Mouse (Mus musculus) gastrocnemius, postnatal 36 days (tissue): Measurements from ENCODE around the gene Slc44a3. TPM values are rescaled to one million over a fixed set of nuclear protein-coding genes. Genes with fewer than 3 reads are reported as not detected.

Experiments
- DNase-seq, 2 experiments: peaks; one replicate each; pipeline ENCODE4 v3.0.0; 2022
- intact Hi-C: fragments of 180-260 bp; cut with DNase I; formaldehyde crosslinking; loops from one replicate; pipeline ENCODE4 v1.15.1; 2025
- total RNA-seq, 2 experiments: library from RNA; stranded (reverse); gene quantifications; 2 replicates each; pipeline ENCODE4 v1.2.3; 2021

Gene Slc44a3
- total RNA-seq, 2 experiments from 2014 or later = not detected

GRCm38 (mm10) chr3:121433968-121434533 is 98.2 kb downstream of the Slc44a3 start:
- DNase-seq = no peak
- intact Hi-C loops = no loop called here

DNA sequence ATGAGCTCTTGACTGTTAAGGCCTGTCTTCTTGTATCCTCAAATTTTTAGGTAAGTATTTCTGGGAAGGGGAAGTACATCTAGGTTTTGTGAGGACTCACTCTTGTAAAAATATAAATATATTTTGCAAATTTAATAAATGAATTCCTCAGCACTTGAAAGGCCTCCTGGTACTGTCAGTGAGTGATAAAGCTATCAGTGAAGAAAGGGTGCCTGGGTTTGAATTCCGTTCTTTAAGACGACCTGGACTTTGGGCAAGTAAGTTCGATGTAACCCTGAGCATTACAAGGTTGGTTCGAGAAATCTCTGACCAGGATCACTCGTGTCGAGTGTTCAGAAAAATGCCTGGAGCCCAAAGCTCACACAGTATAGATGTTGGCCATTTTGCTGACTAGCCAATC is 98.8 kb downstream of the Slc44a3 start:
- no peak for DNase-seq
- intact Hi-C loops = no loop called here

DNA sequence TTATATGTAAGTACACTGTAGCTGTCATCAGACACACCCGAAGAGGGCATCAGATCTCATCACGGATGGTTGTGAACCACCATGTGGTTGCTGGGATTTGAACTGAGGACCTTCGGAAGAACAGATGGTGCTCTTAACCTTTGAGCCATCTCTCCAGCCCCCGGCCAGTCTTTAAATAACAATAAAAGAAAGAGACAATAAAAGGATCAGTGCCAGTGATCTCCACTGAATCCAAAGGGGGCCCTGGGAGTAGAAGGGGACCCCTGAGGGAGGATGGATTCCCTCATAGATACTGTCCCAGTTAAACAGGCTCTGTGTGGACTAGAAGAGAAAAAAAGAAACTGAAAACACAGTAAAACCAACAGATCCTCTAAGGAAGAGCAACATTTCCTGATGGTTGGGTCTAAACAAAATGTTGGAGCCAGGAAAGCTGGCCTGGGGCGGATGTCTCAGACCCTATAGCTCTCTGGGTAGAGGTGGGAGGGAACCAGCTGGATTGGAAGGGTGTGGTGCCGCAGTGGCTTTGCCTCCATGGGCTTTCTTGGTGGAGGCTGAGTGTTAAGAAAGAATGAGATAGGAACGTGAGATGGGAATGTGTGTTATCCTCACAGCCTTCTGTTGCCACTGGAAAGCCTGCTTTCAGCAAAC is 101.8 kb downstream of the Slc44a3 start:
- intact Hi-C loops = no loop called here
- DNase-seq = no peak

DNA sequence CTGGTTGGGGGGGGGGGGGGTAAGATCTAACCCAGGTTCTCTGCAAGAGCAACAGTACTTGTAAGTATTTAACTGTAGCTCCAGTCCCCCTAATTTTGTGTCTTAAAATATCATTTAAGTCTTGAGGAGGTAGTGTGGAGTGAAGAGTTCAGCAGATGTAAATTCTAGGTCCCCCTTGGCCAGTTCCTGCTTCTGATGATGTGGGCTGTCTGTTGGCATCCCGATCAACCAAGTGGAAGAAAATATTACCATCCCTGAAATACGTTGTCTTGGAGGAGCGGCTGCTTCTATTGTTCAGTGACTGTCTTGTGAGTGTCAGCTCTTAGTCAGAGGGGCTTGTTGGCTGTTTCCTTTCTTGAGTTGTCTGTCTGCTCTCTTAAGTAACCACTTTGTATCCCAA is 102.7 kb downstream of the Slc44a3 start:
- intact Hi-C loops = loop anchor here (5.0 kb wide), 2 partner anchors 63 to 122 kb away; no protein-coding TSS in a partner anchor
- DNase-seq = no peak

- intact Hi-C loops = loop anchor here (5.0 kb wide), 2 partner anchors 64 to 121 kb away; no protein-coding TSS in a partner anchor
These were observed 103.4 kb downstream of the Slc44a3 start for GRCm38 (mm10) chr3:121428696-121429259.

DNA sequence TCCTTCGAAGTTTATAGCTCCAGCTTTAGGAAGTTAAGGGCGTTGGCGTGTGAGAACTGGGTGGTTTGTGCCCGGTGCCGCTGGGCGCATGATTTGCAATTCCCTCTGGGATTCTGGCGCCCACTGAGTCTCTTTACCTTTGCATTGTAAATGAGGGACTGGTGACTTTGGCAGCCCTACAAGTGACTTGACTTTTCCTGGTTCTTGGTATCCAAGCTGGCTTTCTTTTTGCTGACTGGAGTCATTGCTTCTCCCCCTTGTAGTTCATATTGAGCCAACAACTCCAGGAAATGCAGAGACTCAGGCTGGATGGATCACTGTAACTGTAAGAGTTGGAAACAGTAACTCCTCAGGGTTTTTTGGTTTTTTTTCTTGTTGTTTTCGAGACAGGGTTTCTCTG is 104.0 kb downstream of the Slc44a3 start:
- no peak for DNase-seq
- intact Hi-C loops = loop anchor here (5.0 kb wide), 2 partner anchors 64 to 121 kb away; no protein-coding TSS in a partner anchor

More at GRCm38 (mm10) chr3:121428696-121429259, 103.4 kb downstream of the Slc44a3 start:
- no peak for DNase-seq

DNA sequence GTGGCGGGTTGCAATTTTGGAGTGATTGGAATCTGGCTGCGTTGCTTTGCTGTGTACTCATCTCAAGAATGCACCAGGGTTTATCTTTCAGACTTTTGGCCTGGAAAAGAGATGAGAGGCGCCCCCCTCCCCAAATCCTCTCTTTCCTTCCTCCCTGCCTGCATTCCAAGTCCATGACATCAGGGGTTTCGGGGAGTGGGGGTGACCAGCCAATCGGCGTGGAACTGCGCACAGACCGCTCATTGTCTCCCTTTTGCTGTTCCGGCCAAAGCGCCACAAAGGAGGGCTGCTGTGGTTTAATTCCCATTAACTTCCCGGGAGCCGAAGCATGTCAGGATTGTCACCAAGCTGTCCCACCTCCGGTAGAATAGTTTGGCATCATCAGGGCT is 104.7 kb downstream of the Slc44a3 start:
- peak; percentile 50 to 51 for DNase-seq
- intact Hi-C loops = loop anchor here (5.0 kb wide), 2 partner anchors 65 to 120 kb away; no protein-coding TSS in a partner anchor

DNA sequence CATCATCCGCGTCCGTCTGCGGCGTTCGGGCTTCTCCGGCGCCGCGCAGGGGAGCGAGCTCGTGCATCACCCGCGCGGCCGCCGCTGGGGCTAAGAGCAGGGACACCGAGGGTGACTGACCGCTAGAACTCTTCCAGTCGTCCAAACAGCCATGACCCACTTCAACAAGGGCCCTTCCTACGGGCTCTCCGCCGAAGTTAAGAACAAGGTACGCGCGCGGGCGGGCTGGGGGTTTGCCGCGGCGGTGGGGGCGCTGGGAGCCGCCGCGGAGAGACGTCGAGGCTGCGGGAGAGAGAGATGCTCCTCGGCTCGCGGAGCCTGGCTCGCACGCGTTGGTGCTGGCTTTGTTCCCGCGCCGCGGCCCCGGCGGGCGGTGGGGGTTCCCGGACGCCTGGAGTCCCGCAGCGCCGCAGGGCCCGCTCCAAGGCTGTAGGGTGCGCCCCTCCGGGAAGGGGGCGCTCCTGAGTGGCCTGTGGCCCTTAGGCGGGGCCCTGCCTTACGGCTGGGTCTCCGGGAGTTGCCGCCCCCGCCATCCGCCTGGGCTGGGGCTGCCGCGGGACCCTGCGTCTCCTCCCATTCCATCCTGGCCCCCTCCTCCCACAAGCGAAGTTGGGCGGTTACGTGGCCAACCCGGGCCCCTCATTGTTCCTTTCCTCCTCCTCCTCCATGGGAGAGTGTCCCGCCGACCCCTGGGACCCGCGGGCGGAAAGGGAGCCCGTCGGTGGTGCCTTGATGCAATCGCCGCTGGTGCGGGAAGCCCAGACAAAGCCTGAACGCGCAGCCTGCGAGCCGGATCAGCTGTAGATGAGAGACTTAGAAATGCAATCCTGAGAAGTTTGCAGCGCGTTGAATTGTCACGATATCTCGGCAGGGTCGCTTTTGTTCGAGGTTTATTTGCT is 105.3 kb downstream of the Slc44a3 start:
- intact Hi-C loops = loop anchor here (5.0 kb wide), 2 partner anchors 65 to 120 kb away; no protein-coding TSS in a partner anchor
- DNase-seq = peak; percentile 72 to 73

GRCm38 (mm10) chr3:121425861-121426620 is 106.2 kb downstream of the Slc44a3 start, which contains the start of gene Cnn3:
Gene Cnn3 (plus strand): TSS chr3:121426497.
- intact Hi-C loops = loop anchor here (5.0 kb wide), 2 partner anchors 66 to 119 kb away; no protein-coding TSS in a partner anchor
- peak; percentile 81 to 92 for DNase-seq

DNA sequence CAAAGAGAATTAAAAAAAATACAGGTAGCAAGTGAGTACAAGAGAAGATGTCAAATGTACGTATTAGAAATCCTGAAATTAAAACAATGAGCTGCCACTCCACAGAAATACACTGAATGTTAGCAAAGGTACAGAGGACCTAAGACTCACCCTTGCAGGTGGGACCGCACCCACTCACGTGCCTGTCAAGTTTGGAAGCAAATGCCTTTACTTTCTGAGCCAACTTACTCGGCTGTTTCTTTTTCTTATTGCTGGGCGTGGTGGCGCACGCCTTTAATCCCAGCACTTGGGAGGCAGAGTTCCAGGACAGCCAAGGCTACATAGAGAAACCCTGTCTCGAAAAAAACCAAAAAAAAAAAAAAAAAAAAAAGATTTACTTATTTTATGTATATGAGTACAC is 109.8 kb downstream of the Slc44a3 start:
- intact Hi-C loops = no loop called here
- no peak for DNase-seq

DNA sequence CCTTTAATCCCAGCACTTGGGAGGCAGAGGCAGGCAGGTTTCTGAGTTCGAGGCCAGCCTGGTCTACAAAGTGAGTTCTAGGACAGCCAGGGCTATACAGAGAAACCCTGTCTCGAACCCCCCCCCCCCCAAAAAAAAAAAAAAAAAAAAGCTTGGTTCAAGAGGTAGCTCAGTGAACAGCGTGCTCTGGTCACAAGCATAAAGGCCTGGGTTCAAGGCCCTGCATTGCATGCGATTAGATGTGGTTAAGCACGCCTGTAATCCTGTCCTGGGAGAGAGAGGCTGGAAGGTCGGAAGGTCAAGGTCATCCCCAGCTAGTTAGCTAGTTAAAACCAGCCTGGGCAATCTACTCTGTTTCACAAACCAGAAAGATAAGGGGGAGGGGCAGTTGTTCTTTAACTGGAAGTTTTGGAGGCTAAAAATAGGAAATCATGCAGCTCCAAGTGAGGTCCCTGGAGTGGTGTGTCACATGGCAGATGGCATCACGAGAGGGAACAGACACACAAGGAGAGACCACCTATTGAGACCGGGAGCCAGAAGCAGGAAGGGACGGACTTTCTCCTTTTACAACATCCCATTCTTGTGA is 113.3 kb downstream of the Slc44a3 start:
- no peak for DNase-seq
- intact Hi-C loops = loop anchor here (5.0 kb wide), 1 partner anchor 37 kb away; no protein-coding TSS in a partner anchor

GRCm38 (mm10) chr3:121418251-121418601 is 114.0 kb downstream of the Slc44a3 start:
- intact Hi-C loops = loop anchor here (5.0 kb wide), 1 partner anchor 36 kb away; no protein-coding TSS in a partner anchor

GRCm38 (mm10) chr3:121417379-121418250 is 114.6 kb downstream of the Slc44a3 start:
- no peak for DNase-seq
- intact Hi-C loops = loop anchor here (5.0 kb wide), 1 partner anchor 35 kb away; no protein-coding TSS in a partner anchor

More at GRCm38 (mm10) chr3:121418251-121418601, 114.0 kb downstream of the Slc44a3 start:
- no peak for DNase-seq

GRCm38 (mm10) chr3:121416171-121417154 is 115.7 kb downstream of the Slc44a3 start:
- intact Hi-C loops = loop anchor here (5.0 kb wide), 1 partner anchor 34 kb away; no protein-coding TSS in a partner anchor
- no peak for DNase-seq

DNA sequence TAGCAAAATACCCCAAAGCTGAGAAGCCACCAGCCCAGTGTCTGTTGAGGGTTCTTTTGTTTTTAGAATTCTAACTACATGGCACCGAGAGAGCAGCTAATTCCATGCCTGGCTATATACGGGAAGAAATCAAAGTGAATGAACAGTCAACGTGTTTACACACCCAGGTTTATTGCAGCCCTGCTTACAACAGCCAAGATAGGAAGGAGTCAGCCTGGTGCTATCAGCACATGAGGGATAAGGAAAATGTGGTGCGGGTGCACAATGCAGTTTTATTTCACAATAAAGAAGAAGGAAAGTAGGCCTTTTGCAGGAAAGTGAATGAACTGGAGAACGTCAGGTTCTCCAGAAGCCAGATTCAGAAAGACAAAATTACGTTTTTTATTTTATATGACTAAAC is 120.8 kb downstream of the Slc44a3 start:
- no peak for DNase-seq
- intact Hi-C loops = no loop called here
